In genomic region chr10:127677591-127678336, GRCm38 (mm10) we compare ENCODE assay signal across 8 mouse cellular contexts. TPM values are rescaled to one million over a fixed set of nuclear protein-coding genes. Genes with fewer than 3 reads are reported as not detected.
DNase-seq lines count a peak whose midpoint lies in the region; ATAC-seq and TF ChIP-seq lines count a peak whose summit lies in the region.

No protein-coding gene starts in this region.

- H3K9me3 ChIP-seq in MEL (replicated peaks; ENCODE audit: insufficient read depth, low read length): no peaks in the 10 kb centered on the region
- H3K9me3 ChIP-seq in kidney, embryonic 14.5 days (ENCODE audit: control insufficient read depth, low read length): no peaks in the 10 kb centered on the region

- TF ChIP-seq RAD21 in MEL (IDR thresholded peaks at IDR 0.05; ENCODE audit: low read depth, low read length): peak; percentile 68

- peak; percentile 64 to 99 (median 70) for TF ChIP-seq CTCF in MEL (IDR thresholded peaks at IDR 0.05 in 2 of 3, conservative IDR thresholded peaks at IDR 0.05 in 1 of 3; ENCODE audit: control insufficient read depth in 1 of 3, insufficient read depth in 1 of 3, low read depth in 2 of 3, low read length in 3 of 3, poor library complexity in 1 of 3, severe bottlenecking in 1 of 3)
- peak; percentile 95 for TF ChIP-seq CTCF in cortical plate, adult 2 months (IDR thresholded peaks at IDR 0.05; ENCODE audit: extremely low read depth, insufficient read depth, low read length)

- H3K79me2 ChIP-seq in MEL (ENCODE audit: control insufficient read depth, insufficient read depth, low read length, poor library complexity): peaks cover 3% of the 10 kb centered on the region; the same call in 1 of the 2 replicates

- H3K4me1 ChIP-seq in MEL (ENCODE audit: control insufficient read depth in 1 of 2, insufficient read depth in 2 of 2, low read length in 2 of 2): no peaks in the 10 kb centered on the region; a peak in 1 of 4 replicates
- H3K4me1 ChIP-seq in cortical plate, adult 2 months (ENCODE audit: control insufficient read depth, insufficient read depth, low read length): no peaks in the 10 kb centered on the region
- no peaks in the 10 kb centered on the region for H3K4me1 ChIP-seq in kidney, embryonic 14.5 days (ENCODE audit: control insufficient read depth, insufficient read depth, low read length)

- peak overlapping the region; percentile 77 for H3K4me3 ChIP-seq in MEL (ENCODE audit: control insufficient read depth in 1 of 2, insufficient read depth in 1 of 2, low read depth in 2 of 2, low read length in 2 of 2)
- H3K4me3 ChIP-seq in cortical plate, adult 2 months (ENCODE audit: insufficient read depth, low read length): peak overlapping the region; percentile 20; the same call in 1 of the 2 replicates
- H3K4me3 ChIP-seq in kidney, embryonic 14.5 days (ENCODE audit: low read length): peak overlapping the region; percentile 61

- H3K27me3 ChIP-seq in MEL (ENCODE audit: control insufficient read depth in 1 of 2, insufficient read depth in 2 of 2, low read length in 2 of 2): no peaks in the 10 kb centered on the region
- H3K27me3 ChIP-seq in kidney, embryonic 14.5 days (ENCODE audit: control insufficient read depth, insufficient read depth, low read length): no peaks in the 10 kb centered on the region

- no peak for ATAC-seq in kidney, embryonic 14.5 days (ENCODE audit: low FRiP score, low TSS enrichment)
- peak; percentile 15; the same call in 1 of the 2 replicates for ATAC-seq in neutrophil, adult 5-6 weeks (ENCODE audit: extremely low read depth, insufficient number of reproducible peaks, low FRiP score, poor library complexity, severe bottlenecking)

- no peaks in the 10 kb centered on the region for H3K36me3 ChIP-seq in MEL (ENCODE audit: control insufficient read depth in 1 of 2, insufficient read depth in 2 of 2, low read length in 2 of 2)
- no peaks in the 10 kb centered on the region for H3K36me3 ChIP-seq in kidney, embryonic 14.5 days (ENCODE audit: control insufficient read depth, insufficient read depth, low read length)

- H3K4me2 ChIP-seq in kidney, embryonic 14.5 days (replicated peaks; ENCODE audit: low read depth, low read length): peak overlapping the region; percentile 98

- peak; percentile 92 for DNase-seq in 416B (ENCODE audit: low read depth)
- peak; percentile 86 for DNase-seq in MEL (ENCODE audit: low read depth, low spot score)
- peak; percentile 63 for DNase-seq in heart, adult 8-10 months (ENCODE audit: low spot score)
- peak; percentile 64 to 79 for DNase-seq in lung, adult 18-20 months
- peak; percentile 82 for DNase-seq in thymus, postnatal 4 days

- H3K27ac ChIP-seq in MEL (ENCODE audit: control insufficient read depth, low read depth, low read length): peak overlapping the region; percentile 30; the same call in 1 of the 2 replicates
- H3K27ac ChIP-seq in cortical plate, adult 2 months (ENCODE audit: insufficient read depth, low read length): no peak overlapping the region
- no peak overlapping the region; the same call in 1 of the 2 replicates for H3K27ac ChIP-seq in kidney, embryonic 14.5 days (ENCODE audit: low read depth, low read length)

- H3K9ac ChIP-seq in MEL (ENCODE audit: control insufficient read depth, low read depth, low read length, poor library complexity, severe bottlenecking): peak overlapping the region; percentile 84
- H3K9ac ChIP-seq in kidney, embryonic 14.5 days (ENCODE audit: low read depth, low read length): peak overlapping the region; percentile 73

- 12% methylated on average over 14 of the region's 14 CpGs for WGBS in kidney, embryonic 14.5 days

- TF ChIP-seq EP300 in MEL (IDR thresholded peaks at IDR 0.05; ENCODE audit: low read depth in 1 of 2, low read length in 2 of 2): peak in 1 of 2 experiments; percentile 18; a peak in 1 of 4 replicates

- no peak for TF ChIP-seq POLR2A in MEL (IDR thresholded peaks at IDR 0.05; ENCODE audit: control insufficient read depth in 1 of 2, insufficient read depth in 1 of 2, low read depth in 1 of 2, low read length in 2 of 2, poor library complexity in 1 of 2)
- no peak for TF ChIP-seq POLR2A in cortical plate, adult 2 months (IDR thresholded peaks at IDR 0.05; ENCODE audit: extremely low read depth, insufficient read depth, low read length)

TF ChIP-seq in MEL, 35 proteins besides CTCF, POLR2A, EP300 and RAD21:
- TF ChIP-seq TCF12 (IDR thresholded peaks at IDR 0.05; ENCODE audit: low read depth, low read length) (no peak), GABPA (IDR thresholded peaks at IDR 0.05; ENCODE audit: low read depth, low read length) (no peak), MAX (IDR thresholded peaks at IDR 0.05; ENCODE audit: low read length) (peak; percentile 65), CHD1 (IDR thresholded peaks at IDR 0.05; ENCODE audit: low read depth, low read length) (no peak), MYC (IDR thresholded peaks at IDR 0.05; ENCODE audit: low read depth, low read length) (peak; percentile 79), ELF1 (IDR thresholded peaks at IDR 0.05; ENCODE audit: low read depth, low read length) (peak; percentile 25; the same call in 1 of the 2 replicates), ZNF384 (IDR thresholded peaks at IDR 0.05; ENCODE audit: low read depth, low read length) (peak; percentile 74), HCFC1 (IDR thresholded peaks at IDR 0.05; ENCODE audit: low read depth, low read length) (peak; percentile 62), MXI1 (IDR thresholded peaks at IDR 0.05; ENCODE audit: low read depth, low read length) (peak; percentile 68), SIN3A (IDR thresholded peaks at IDR 0.05; ENCODE audit: low read length) (peak; percentile 91), ZC3H11A (IDR thresholded peaks at IDR 0.05; ENCODE audit: low read depth, low read length) (peak; percentile 50), GATA1 (IDR thresholded peaks at IDR 0.05; ENCODE audit: low read depth, low read length) (0 out of 2 replicates have a peak, but pooled peaks have one; percentile 27), SMC3 (IDR thresholded peaks at IDR 0.05; ENCODE audit: low read depth, low read length) (peak; percentile 87)

RNA-seq across cellular contexts. Expression of gene Nab2, which starts 9.4 kb away (rescaled TPM):
- total RNA-seq in MEL (2012; rRNA removed): 29.1 and 36.1 TPM in 2 replicates
- polyA plus RNA-seq in MEL (2012; ENCODE audit: insufficient read depth in 1 of 2, insufficient read length in 2 of 2, low read depth in 1 of 2, low replicate concordance in 2 of 2, missing spikeins in 1 of 2): 10 to 100 TPM in 1 of 2 experiments, not detected in 1; 37.1 TPM
- 35.3 and 40.3 TPM in 2 replicates for polyA plus RNA-seq in cortical plate, adult 2 months (2012; rRNA removed)
- 10 to 100 TPM in 1 of 4 experiments, 1 to 10 TPM in 3; 5.0 to 10.3 (median 6.6) TPM for total RNA-seq in heart, adult 8-10 months (2022)
- 19.0 and 19.8 TPM in 2 replicates for polyA plus RNA-seq in kidney, embryonic 14.5 days (2014; fragmentation: Nextera tagmentation; extraction: Ambion mirVana)
- 19.0 and 19.3 TPM in 2 replicates for total RNA-seq in neutrophil, adult 5-6 weeks (2017)

RNA-seq across cellular contexts. Expression of gene Nemp1, which starts 11.1 kb away (rescaled TPM):
- total RNA-seq in MEL (2012; rRNA removed): 11.8 and 12.1 TPM in 2 replicates
- polyA plus RNA-seq in MEL (2012; ENCODE audit: insufficient read depth in 1 of 2, insufficient read length in 2 of 2, low read depth in 1 of 2, low replicate concordance in 2 of 2, missing spikeins in 1 of 2): 10 to 100 TPM in 1 of 2 experiments, not detected in 1; 13.9 TPM
- 3.8 TPM in 2 replicates for polyA plus RNA-seq in cortical plate, adult 2 months (2012; rRNA removed)
- total RNA-seq in heart, adult 8-10 months (2022): 1 to 10 TPM; 3.0 to 5.1 (median 3.6) TPM
- polyA plus RNA-seq in kidney, embryonic 14.5 days (2014; fragmentation: Nextera tagmentation; extraction: Ambion mirVana): 7.6 and 12.4 TPM in 2 replicates
- total RNA-seq in neutrophil, adult 5-6 weeks (2017): 42.6 and 45.7 TPM in 2 replicates

RNA-seq across cellular contexts. Expression of gene Myo1a, which starts 27.2 kb away (rescaled TPM):
- 0.08 TPM in 1 of 2 replicates, not detected in the other for total RNA-seq in MEL (2012; rRNA removed)
- under 1 TPM in 1 of 2 experiments, not detected in 1; 0.33 TPM for polyA plus RNA-seq in MEL (2012; ENCODE audit: insufficient read depth in 1 of 2, insufficient read length in 2 of 2, low read depth in 1 of 2, low replicate concordance in 2 of 2, missing spikeins in 1 of 2)
- polyA plus RNA-seq in cortical plate, adult 2 months (2012; rRNA removed): 1.3 and 1.7 TPM in 2 replicates
- total RNA-seq in heart, adult 8-10 months (2022): under 1 TPM in 1 of 4 experiments, not detected in 3; 0.08 TPM
- polyA plus RNA-seq in kidney, embryonic 14.5 days (2014; fragmentation: Nextera tagmentation; extraction: Ambion mirVana): 0.20 and 0.45 TPM in 2 replicates
- 1.5 and 2.3 TPM in 2 replicates for total RNA-seq in neutrophil, adult 5-6 weeks (2017)

RNA-seq across cellular contexts. Expression of gene Stat6, which starts 35.0 kb away (rescaled TPM):
- total RNA-seq in MEL (2012; rRNA removed): 31.1 and 34.9 TPM in 2 replicates
- polyA plus RNA-seq in MEL (2012; ENCODE audit: insufficient read depth in 1 of 2, insufficient read length in 2 of 2, low read depth in 1 of 2, low replicate concordance in 2 of 2, missing spikeins in 1 of 2): 10 to 100 TPM in 1 of 2 experiments, not detected in 1; 50.2 TPM
- polyA plus RNA-seq in cortical plate, adult 2 months (2012; rRNA removed): 11.9 and 12.6 TPM in 2 replicates
- 10 to 100 TPM; 38.4 to 43.7 (median 43.2) TPM for total RNA-seq in heart, adult 8-10 months (2022)
- 14.0 and 18.9 TPM in 2 replicates for polyA plus RNA-seq in kidney, embryonic 14.5 days (2014; fragmentation: Nextera tagmentation; extraction: Ambion mirVana)
- total RNA-seq in neutrophil, adult 5-6 weeks (2017): 258 and 273 TPM in 2 replicates

RNA-seq across cellular contexts. Expression of gene Tac2, which starts 46.5 kb away (rescaled TPM):
- total RNA-seq in MEL (2012; rRNA removed): not detected in 2 replicates
- polyA plus RNA-seq in MEL (2012; ENCODE audit: insufficient read depth in 1 of 2, insufficient read length in 2 of 2, low read depth in 1 of 2, low replicate concordance in 2 of 2, missing spikeins in 1 of 2): under 1 TPM in 1 of 2 experiments, not detected in 1; 0.32 TPM
- 25.9 and 31.9 TPM in 2 replicates for polyA plus RNA-seq in cortical plate, adult 2 months (2012; rRNA removed)
- not detected for total RNA-seq in heart, adult 8-10 months (2022)
- polyA plus RNA-seq in kidney, embryonic 14.5 days (2014; fragmentation: Nextera tagmentation; extraction: Ambion mirVana): 1.6 and 2.8 TPM in 2 replicates
- not detected in 2 replicates for total RNA-seq in neutrophil, adult 5-6 weeks (2017)

Comparison
In these comparisons a context has a peak if more than half of its experiments do, and no peak if none do; other contexts are left out.
1. H3K4me3 ChIP-seq: peak in every context shown above with its lines; median percentile 77 in MEL; 61 in kidney, embryonic 14.5 days; 20 in cortical plate, adult 2 months.